Mouse (Mus musculus): ENCODE data around the gene Galnt2. TPM values are rescaled to one million over a fixed set of nuclear protein-coding genes. Genes with fewer than 3 reads are reported as not detected.

Galnt2 gene
- polyA plus RNA-seq, 1 experiment from 2014 or later, result 129 TPM

DNA sequence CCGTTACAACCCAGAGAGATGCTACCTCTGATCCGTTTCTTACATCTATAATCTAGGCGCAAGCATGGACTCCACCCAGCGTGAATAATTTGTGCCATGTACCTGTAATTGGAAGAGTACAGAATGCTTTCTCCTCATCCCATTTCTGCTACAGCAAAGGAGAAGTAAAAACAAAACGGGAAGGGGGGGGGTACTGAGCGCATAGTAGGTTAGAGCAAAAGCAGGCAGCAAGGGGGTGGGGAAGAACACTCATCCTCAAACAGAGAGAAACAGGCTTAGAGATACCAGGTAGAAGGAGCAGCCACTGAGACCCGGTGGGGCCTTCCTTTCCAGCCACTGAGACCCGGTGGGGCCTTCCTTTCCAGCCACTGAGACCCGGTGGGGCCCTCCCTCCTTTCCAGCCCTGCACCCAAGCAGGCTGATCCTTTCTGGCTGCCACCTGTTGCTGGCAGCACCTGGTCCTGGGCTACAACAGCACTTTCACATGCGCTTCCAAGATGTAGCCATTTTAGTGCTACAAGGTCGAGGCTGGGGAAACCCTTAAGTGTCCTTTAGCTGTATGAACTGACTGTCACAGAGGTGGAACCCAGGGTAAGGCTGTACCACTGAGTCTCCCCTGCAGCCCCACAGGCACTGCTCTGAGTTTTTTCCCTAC is 130.7 kb downstream of the Galnt2 start:
- ChIA-PET CTCF (no interaction called here), POLR2A (no interaction called here)
- in situ Hi-C loops (cut with MboI; ENCODE audit: low pct_unique_long_range_greater_than_20kb), result loop anchor here (25.0 kb wide), 1 partner anchor 550 kb away; the partner anchor contains the start of gene Rab4a

DNA sequence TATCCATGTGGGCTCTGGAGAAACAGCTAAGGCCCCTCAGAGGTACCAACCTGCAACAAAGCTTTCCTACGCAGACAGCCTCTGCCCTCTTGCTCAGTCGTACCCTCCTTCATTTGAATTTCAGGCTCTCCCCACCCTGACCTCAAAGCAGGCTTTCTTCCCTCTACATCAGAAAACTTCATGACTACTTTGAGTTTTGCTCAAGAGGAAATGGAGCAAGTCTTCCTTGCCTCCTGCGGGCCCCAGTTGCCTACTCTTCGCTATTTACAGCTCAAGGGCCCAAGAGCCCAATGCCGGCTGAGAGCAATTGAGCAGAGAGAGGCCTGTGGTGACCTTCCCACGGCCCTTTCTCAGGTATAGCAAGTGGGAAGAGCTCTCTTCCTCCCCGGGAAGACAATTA is 131.4 kb downstream of the Galnt2 start:
- ChIA-PET CTCF (no interaction called here), POLR2A (no interaction called here)
- in situ Hi-C loops (cut with MboI; ENCODE audit: low pct_unique_long_range_greater_than_20kb), result loop anchor here (25.0 kb wide), 1 partner anchor 550 kb away; the partner anchor contains the start of gene Rab4a
- no peak for DNase-seq (ENCODE audit: low read depth, low spot score)
- ATAC-seq, result no peak
- H3K27me3 ChIP-seq, result no peaks in the 10 kb centered on the region
- no peak for TF ChIP-seq CTCF (IDR thresholded peaks at IDR 0.05)

More for the DNA sequence above, 130.7 kb downstream of the Galnt2 start:
- peaks cover 2% of the 10 kb centered on the region for H3K27me3 ChIP-seq
- DNase-seq (ENCODE audit: low read depth, low spot score), result no peak
- no peak for ATAC-seq
- TF ChIP-seq CTCF (IDR thresholded peaks at IDR 0.05), result no peak

DNA sequence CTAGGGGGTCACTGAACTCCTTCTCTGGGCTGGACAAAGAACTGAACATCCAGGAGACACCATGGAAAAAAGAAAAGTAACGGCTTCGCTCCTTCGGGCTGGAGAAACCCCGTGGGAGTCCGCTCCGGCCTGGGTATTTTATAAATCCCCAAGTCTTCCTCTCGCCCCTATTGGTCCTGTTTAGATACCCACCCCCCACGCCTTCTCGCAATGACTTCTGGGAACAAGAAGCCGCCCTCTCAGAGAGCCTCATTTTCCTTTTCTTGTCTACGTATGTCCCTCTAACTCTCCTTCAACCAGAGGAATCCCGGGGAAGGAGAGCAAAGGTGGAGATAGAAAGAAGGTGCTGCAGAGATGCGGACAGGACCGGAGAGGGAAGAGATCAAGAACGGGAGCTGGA is 132.1 kb downstream of the Galnt2 start:
- no peak for TF ChIP-seq CTCF (IDR thresholded peaks at IDR 0.05)
- CTCF ChIA-PET, result no interaction called here
- no peaks in the 10 kb centered on the region for H3K27me3 ChIP-seq
- POLR2A ChIA-PET, result interaction anchor here (0.6 kb wide), 1 partner anchor 43 kb away, joined by 3 read pairs; no protein-coding TSS in a partner anchor
- in situ Hi-C loops (cut with MboI; ENCODE audit: low pct_unique_long_range_greater_than_20kb), result loop anchor here (25.0 kb wide), 1 partner anchor 551 kb away; the partner anchor contains the start of gene Rab4a
- ATAC-seq, result no peak
- DNase-seq (ENCODE audit: low read depth, low spot score), result no peak

DNA sequence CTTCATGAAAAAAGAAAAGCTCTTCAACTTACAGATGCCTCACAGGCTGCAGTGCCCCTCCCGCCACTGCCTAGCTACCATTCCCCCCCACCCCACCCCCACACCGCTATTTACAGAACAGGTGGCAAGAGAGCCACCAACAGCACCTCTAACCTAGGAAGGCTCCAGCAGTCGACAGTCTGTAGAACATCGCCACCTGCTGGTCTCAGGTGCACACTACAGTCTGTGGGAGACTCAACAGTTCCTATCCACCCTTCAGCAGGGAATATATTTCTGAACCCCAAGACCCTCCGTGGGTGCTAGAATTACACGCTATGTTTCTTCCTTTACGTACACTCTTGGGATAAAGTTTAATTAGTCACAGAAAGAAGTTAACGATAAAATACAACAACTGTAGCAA is 137.0 kb downstream of the Galnt2 start:
- ChIA-PET POLR2A (no interaction called here), CTCF (interaction anchor here (0.8 to 1.7 kb wide), 6 partner anchors 9 to 444 kb away, joined by 3 to 5 read pairs (median 3); no protein-coding TSS in a partner anchor)
- no peak for TF ChIP-seq CTCF (IDR thresholded peaks at IDR 0.05)
- DNase-seq (ENCODE audit: low read depth, low spot score), result no peak
- ATAC-seq, result peak; percentile 26
- no peaks in the 10 kb centered on the region for H3K27me3 ChIP-seq
- in situ Hi-C loops (cut with MboI; ENCODE audit: low pct_unique_long_range_greater_than_20kb), result loop anchor here (25.0 kb wide), 1 partner anchor 556 kb away; the partner anchor contains the start of gene Rab4a

DNA sequence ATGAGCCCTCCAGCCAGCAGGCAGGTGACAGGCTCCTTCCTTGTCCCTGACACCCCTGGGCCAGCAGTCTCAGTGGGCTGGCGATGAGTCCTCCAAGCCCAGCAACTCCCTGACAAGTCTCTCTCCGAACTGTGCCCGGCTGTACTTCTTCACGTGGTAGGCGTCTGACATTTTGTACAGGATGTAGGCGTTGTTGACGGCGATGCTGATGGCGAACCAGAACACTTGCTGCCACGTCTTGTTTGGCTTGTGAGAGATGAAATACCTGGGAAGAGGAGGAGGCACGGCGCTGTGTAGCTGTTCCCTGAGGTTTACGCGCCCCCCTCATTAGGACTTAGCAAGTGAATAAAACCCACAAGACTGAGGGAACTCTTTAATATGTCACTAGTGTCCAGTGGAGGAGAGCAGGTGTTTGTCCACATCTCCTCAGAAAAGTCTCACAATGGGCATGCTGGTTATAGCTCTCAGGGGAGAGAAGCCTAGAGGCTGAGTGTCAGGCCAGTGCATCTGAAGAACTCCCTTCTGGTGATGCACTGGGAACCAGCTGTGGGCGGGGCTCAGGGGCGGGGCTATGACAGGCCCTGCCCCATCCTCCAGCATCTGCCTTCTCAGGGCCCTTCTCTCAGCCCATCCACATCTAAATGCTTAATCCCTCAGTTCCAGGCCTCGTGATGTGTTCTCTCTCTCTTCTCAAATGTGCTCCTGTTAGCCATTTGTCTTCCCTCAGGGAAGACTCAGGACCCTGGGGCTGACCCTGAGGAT is 139.4 kb downstream of the Galnt2 start:
- TF ChIP-seq CTCF (IDR thresholded peaks at IDR 0.05), result no peak
- POLR2A ChIA-PET, result no interaction called here
- no peak for ATAC-seq
- no peaks in the 10 kb centered on the region for H3K27me3 ChIP-seq
- in situ Hi-C loops (cut with MboI; ENCODE audit: low pct_unique_long_range_greater_than_20kb), result loop anchor here (25.0 kb wide), 1 partner anchor 558 kb away; the partner anchor contains the start of gene Rab4a
- CTCF ChIA-PET, result no interaction called here
- DNase-seq (ENCODE audit: low read depth, low spot score), result no peak

DNA sequence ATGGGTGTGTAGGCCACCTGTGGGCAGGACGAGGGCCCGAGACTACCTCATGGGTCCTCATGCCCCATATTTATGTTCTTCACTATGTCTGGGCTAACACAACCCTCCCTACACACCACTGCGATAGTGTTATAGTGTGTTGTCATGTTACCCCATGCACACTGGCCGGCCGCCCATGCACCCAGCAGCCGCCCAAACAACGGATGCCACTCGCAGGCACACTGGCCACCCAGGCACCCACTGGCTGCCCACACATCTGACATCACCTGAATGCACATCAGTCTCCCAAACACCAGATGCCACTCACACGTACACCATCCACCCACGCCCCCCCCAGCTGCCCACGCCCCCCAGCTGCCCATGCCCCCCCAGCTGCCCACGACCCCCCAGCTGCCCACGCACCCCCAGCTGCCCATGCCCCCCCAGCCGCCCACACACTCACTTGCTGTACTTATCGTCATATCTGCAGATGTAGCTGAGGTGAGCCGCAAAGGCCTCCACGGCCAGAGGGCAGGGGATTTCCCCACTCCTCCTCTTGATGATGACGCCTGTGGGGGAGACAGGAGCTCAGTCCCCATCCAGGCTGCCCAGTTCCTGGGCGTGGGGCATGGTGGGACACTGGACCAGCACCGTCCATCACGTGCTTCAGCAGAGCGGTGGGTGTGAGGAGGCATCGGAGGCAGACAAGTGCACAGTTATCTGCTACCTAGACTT is 140.4 kb downstream of the Galnt2 start:
- DNase-seq (ENCODE audit: low read depth, low spot score) (no peak), ATAC-seq (no peak)
- TF ChIP-seq CTCF (IDR thresholded peaks at IDR 0.05), result no peak
- no peaks in the 10 kb centered on the region for H3K27me3 ChIP-seq
- CTCF ChIA-PET, result no interaction called here
- POLR2A ChIA-PET, result no interaction called here
- in situ Hi-C loops (cut with MboI; ENCODE audit: low pct_unique_long_range_greater_than_20kb), result loop anchor here (25.0 kb wide), 1 partner anchor 559 kb away; the partner anchor contains the start of gene Rab4a

DNA sequence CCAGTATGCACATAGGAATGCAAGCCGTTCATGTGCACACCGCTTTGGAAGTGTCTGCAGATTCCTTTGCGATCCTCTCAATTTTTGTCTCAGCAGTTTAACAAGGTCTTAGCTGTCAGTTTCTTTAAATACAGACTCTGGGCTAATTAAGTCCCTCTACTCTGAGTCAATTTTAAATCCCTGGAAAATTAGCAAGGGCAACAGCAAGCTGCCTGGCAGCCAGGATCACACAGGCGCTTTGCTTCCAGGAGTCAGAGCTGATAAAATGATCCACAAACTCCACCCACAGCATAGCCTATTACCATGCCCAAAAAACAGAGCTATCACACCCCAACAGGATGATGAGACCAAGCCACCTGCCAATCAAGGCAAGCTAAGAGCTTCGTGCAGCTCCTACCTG is 142.6 kb downstream of the Galnt2 start:
- ChIA-PET CTCF (no interaction called here), POLR2A (no interaction called here)
- TF ChIP-seq CTCF (IDR thresholded peaks at IDR 0.05), result no peak
- H3K27me3 ChIP-seq, result no peaks in the 10 kb centered on the region
- in situ Hi-C loops (cut with MboI; ENCODE audit: low pct_unique_long_range_greater_than_20kb), result loop anchor here (25.0 kb wide), 1 partner anchor 561 kb away; the partner anchor contains the start of gene Rab4a
- no peak for ATAC-seq
- DNase-seq (ENCODE audit: low read depth, low spot score), result no peak

DNA sequence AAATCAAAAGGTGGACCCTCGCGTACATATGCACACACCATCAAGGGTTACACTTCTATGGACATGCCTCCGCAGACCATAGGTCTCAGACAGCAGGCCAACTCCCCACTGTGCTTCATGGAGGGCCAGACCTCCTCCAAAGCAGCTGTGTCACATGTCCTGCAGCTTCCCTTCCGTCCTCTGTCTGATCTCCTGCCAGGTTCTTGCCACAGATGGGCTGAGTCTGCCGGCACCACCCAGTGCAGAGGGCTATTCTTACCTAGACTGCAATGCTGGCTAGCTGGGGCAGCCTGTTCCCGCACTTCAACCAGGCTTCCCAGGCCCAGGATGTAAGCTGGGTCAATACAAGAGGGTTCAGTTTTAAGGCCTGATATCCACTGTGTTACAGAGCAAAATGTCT is 144.0 kb downstream of the Galnt2 start:
- ATAC-seq (no peak), DNase-seq (ENCODE audit: low read depth, low spot score) (no peak)
- in situ Hi-C loops (cut with MboI; ENCODE audit: low pct_unique_long_range_greater_than_20kb), result no loop called here
- CTCF ChIA-PET, result no interaction called here
- H3K27me3 ChIP-seq, result no peaks in the 10 kb centered on the region
- POLR2A ChIA-PET, result no interaction called here
- no peak for TF ChIP-seq CTCF (IDR thresholded peaks at IDR 0.05)

DNA sequence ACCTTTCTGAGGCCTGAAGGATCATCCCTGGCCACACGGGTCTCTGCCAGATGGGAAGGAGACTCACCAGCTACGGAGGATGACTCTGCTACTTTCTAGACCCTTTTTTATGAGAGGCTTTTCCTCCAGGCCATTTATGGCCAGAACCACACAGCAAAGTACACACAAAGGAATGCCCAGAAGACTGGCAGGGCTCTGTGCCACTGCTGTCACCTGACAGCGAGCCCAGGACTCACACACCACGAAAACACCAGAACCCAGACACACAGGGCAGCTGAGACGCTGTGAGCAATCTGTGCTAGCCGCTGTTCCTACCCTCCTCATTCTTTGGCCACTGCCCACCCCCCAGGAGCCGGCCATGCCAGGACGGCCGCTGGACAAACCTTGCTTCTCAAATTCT is 144.5 kb downstream of the Galnt2 start:
- DNase-seq (ENCODE audit: low read depth, low spot score) (no peak), ATAC-seq (peak; percentile 32)
- ChIA-PET CTCF (interaction anchor here (1.2 kb wide), 1 partner anchor 23 kb away, joined by 3 read pairs; no protein-coding TSS in a partner anchor), POLR2A (no interaction called here)
- no peak for TF ChIP-seq CTCF (IDR thresholded peaks at IDR 0.05)
- no peaks in the 10 kb centered on the region for H3K27me3 ChIP-seq
- in situ Hi-C loops (cut with MboI; ENCODE audit: low pct_unique_long_range_greater_than_20kb), result no loop called here

DNA sequence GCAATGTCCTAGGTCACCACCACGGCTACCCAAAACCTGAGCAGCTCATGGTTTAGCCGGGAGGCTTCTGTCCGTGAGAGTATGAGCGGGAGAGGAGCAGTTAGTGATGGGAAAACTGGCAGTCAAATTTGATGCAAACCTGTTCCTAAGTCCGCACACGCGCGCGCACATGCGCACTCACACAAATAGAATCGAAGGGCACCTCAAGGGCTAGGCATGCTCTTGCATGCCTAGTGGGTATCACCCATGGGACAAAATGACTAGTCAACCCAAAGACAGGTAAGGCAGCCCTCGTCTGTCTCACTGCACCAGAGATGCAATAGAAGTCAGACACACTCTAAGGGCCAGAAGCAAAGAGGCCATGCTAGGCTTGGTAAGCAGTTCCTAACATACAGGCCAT is 145.2 kb downstream of the Galnt2 start:
- no peak for TF ChIP-seq CTCF (IDR thresholded peaks at IDR 0.05)
- in situ Hi-C loops (cut with MboI; ENCODE audit: low pct_unique_long_range_greater_than_20kb), result no loop called here
- no peak for DNase-seq (ENCODE audit: low read depth, low spot score)
- POLR2A ChIA-PET, result interaction anchor here (0.5 kb wide), 1 partner anchor 607 kb away, joined by 3 read pairs; no protein-coding TSS in a partner anchor
- no peaks in the 10 kb centered on the region for H3K27me3 ChIP-seq
- CTCF ChIA-PET, result interaction anchor here (1.2 to 2.0 kb wide), 2 partner anchors 8 to 23 kb away, joined by 3 to 5 read pairs; no protein-coding TSS in a partner anchor
- ATAC-seq, result no peak
